Mouse (Mus musculus) E14TG2a.4 (cell line): ENCODE results near the gene Map7.

Source experiments
- H3K27me3 ChIP-seq: 2 replicates; pipeline ENCODE4 v1.6.1; 2014; ENCODE audit warnings: low read length, control low read depth; ENCODE audit not compliant: insufficient read depth
- H3K36me3 ChIP-seq: 2 replicates; pipeline ENCODE4 v1.6.1; 2014; ENCODE audit warnings: low read length, control low read depth; ENCODE audit not compliant: insufficient read depth
- H3K4me1 ChIP-seq: replicated peaks from 2 replicates; pipeline ENCODE4 v1.6.1; 2014; ENCODE audit warnings: low read depth, low read length, control low read depth
- H3K4me3 ChIP-seq: replicated peaks from 2 replicates; pipeline ENCODE4 v1.5.1; 2014; ENCODE audit warnings: mild to moderate bottlenecking, low read length
- H3K9me3 ChIP-seq: 2 replicates; pipeline ENCODE4 v1.6.1; 2014; ENCODE audit warnings: low read length, control low read depth
- CTCF ChIP-seq: conservative IDR thresholded peaks from 2 replicates; pipeline ENCODE4 v1.5.1; 2014; ENCODE audit warnings: low read length
- NANOG ChIP-seq: IDR thresholded peaks from 2 replicates; pipeline ENCODE4 v1.6.1; 2014; ENCODE audit warnings: borderline replicate concordance, low read length, mixed read lengths
- POU5F1 ChIP-seq: IDR thresholded peaks from 2 replicates; pipeline ENCODE4 v1.6.1; 2014; ENCODE audit warnings: low read length, borderline replicate concordance

The Map7 gene

GRCm38 (mm10) chr10:20222011-20222410 is 73.7 kb downstream of the Map7 start:
- Histone ChIP-seq H3K9me3 (no peaks in the 10 kb centered on the region), H3K4me1 (peaks cover 81% of the 10 kb centered on the region)
- no peak for TF ChIP-seq NANOG
- no peak for TF ChIP-seq CTCF
- TF ChIP-seq POU5F1: no peak

DNA sequence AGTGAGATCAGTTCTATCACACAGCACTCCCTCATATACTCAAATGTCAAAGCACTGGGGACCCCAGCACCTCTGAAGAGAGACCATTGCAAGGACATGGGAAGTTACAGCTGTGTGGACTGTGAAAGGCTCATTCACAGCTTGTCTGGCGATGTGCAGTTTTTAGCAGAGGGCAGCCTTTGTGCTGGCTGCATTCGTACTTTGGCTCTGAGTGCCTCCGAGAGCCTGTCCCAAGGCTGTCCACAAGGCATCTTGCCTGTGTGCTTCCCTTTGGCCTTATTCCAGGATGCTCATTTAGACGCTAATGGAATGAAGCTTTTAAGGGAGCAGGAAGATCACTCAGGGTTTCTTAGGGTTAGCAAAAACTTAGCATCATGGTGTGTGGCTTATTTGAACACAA is 78.5 kb downstream of the Map7 start:
- H3K27me3 ChIP-seq: no peaks in the 10 kb centered on the region
- peaks cover 53% of the 10 kb centered on the region for H3K4me1 ChIP-seq
- no peak overlapping the region for H3K4me3 ChIP-seq
- H3K9me3 ChIP-seq: no peaks in the 10 kb centered on the region
- TF ChIP-seq POU5F1 (no peak), NANOG (no peak)
- H3K36me3 ChIP-seq: peaks cover 11% of the 10 kb centered on the region

More at GRCm38 (mm10) chr10:20222011-20222410, 73.7 kb downstream of the Map7 start:
- Histone ChIP-seq H3K4me3 (no peak overlapping the region), H3K27me3 (no peaks in the 10 kb centered on the region), H3K36me3 (peaks cover 10% of the 10 kb centered on the region; the same call in 1 of the 2 replicates)

GRCm38 (mm10) chr10:20230026-20230425 is 81.8 kb downstream of the Map7 start:
- TF ChIP-seq POU5F1 (no peak), CTCF (no peak), NANOG (no peak)
- H3K4me3 ChIP-seq: no peak overlapping the region
- no peaks in the 10 kb centered on the region for H3K27me3 ChIP-seq
- H3K36me3 ChIP-seq: peaks cover 40% of the 10 kb centered on the region
- no peaks in the 10 kb centered on the region for H3K9me3 ChIP-seq
- peaks cover 34% of the 10 kb centered on the region for H3K4me1 ChIP-seq

DNA sequence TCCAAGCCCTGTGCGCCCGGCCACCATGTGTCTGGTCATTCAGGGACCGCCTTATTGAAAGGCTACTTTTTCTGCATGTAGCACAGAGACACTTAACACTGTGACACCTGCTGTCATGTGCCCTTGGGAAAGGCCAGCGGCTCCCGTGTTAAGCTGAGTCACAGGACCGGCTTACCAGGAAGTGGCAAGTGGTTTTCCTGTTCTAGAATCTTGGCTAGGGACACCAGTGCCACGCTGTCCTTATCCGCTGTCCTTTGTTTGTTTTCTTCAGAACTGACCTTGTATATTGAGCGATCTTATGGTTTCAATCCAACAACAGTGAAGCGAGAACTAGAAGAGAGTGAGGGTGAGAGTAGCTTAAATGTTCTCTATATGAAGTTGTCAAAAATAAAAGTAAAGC is 85.2 kb downstream of the Map7 start:
- no peaks in the 10 kb centered on the region for H3K9me3 ChIP-seq
- TF ChIP-seq NANOG: no peak

DNA sequence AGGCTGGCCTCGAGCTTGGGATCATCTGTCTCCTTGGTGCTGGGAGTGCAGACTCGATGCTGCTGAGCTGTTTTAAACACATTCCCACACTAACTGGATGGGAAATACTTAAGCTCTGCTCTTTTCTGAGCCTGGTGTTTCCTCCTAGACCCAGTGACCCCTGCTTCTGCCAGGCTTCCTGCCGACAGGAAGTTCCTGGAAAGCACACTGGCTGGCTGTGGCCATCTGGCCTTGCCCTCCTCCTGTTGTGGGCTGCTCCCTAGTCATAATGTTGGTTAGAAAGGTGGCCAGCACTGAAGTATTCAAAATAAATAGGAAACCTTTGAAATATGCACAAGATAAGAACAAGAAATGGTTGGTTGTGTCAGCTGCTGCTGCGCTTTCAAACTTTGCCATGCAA is 86.2 kb downstream of the Map7 start:
- H3K36me3 ChIP-seq: peaks cover 64% of the 10 kb centered on the region
- no peaks in the 10 kb centered on the region for H3K27me3 ChIP-seq
- H3K9me3 ChIP-seq: no peaks in the 10 kb centered on the region
- TF ChIP-seq NANOG: no peak
- no peak for TF ChIP-seq CTCF
- TF ChIP-seq POU5F1: no peak
- H3K4me1 ChIP-seq: peaks cover 8% of the 10 kb centered on the region
- H3K4me3 ChIP-seq: no peak overlapping the region

More for the DNA sequence above, 85.2 kb downstream of the Map7 start:
- H3K27me3 ChIP-seq: no peaks in the 10 kb centered on the region
- peaks cover 63% of the 10 kb centered on the region for H3K36me3 ChIP-seq
- peaks cover 8% of the 10 kb centered on the region for H3K4me1 ChIP-seq
- no peak overlapping the region for H3K4me3 ChIP-seq

GRCm38 (mm10) chr10:20235656-20236055 is 87.4 kb downstream of the Map7 start:
- Histone ChIP-seq H3K27me3 (no peaks in the 10 kb centered on the region), H3K9me3 (no peaks in the 10 kb centered on the region), H3K4me3 (no peak overlapping the region), H3K4me1 (no peaks in the 10 kb centered on the region), H3K36me3 (peaks cover 64% of the 10 kb centered on the region)
- no peak for TF ChIP-seq POU5F1
- no peak for TF ChIP-seq CTCF
- no peak for TF ChIP-seq NANOG

DNA sequence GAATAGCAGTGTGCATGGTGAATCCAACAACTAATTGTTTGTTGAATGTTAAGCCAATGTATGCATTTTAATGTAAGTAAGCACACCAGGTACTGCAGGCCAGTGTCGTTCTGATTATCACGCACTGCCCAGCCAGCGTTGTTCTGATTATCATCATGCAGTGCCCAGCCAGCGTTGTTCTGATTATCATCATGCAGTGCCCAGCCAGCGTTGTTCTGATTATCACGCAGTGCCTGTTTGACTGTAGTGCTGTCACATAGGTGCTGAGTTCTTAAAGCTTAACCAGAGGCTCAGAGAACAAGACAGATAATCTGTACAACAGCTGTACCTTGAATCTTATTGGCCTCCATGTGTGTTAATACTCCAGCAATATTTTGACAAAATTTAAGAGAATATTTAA is 88.0 kb downstream of the Map7 start:
- Histone ChIP-seq H3K9me3 (no peaks in the 10 kb centered on the region), H3K4me3 (no peak overlapping the region), H3K36me3 (peaks cover 64% of the 10 kb centered on the region), H3K27me3 (no peaks in the 10 kb centered on the region), H3K4me1 (no peaks in the 10 kb centered on the region)
- no peak for TF ChIP-seq CTCF
- no peak for TF ChIP-seq POU5F1
- no peak for TF ChIP-seq NANOG

- Histone ChIP-seq H3K36me3 (peaks cover 51% of the 10 kb centered on the region), H3K27me3 (no peaks in the 10 kb centered on the region), H3K9me3 (no peaks in the 10 kb centered on the region), H3K4me1 (peaks cover 11% of the 10 kb centered on the region), H3K4me3 (no peak overlapping the region)
- TF ChIP-seq POU5F1 (no peak), NANOG (no peak), CTCF (no peak)
Observed at GRCm38 (mm10) chr10:20238281-20238680, 90.0 kb downstream of the Map7 start.

DNA sequence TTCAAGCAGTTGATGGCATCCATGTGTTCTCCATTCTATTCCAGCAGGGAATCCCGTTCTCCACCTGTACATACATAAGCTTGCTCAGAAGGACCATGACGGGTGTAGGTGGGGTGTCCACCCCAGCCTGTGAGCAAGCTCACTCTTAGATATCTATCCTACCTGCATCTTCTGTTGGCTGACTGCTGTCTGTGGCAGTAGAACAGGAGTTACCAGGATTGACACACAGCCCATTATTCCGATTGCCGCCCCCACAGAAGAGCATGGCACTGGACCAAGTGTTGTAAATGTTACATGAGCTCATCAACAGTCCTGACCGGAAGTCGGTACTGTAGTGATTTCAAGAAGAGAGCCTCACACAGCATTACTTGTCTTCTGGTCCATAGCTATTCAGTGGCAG is 92.6 kb downstream of the Map7 start:
- no peak overlapping the region for H3K4me3 ChIP-seq
- H3K9me3 ChIP-seq: no peaks in the 10 kb centered on the region
- no peaks in the 10 kb centered on the region for H3K27me3 ChIP-seq
- TF ChIP-seq POU5F1: no peak
- no peak for TF ChIP-seq CTCF
- TF ChIP-seq NANOG: no peak
- H3K36me3 ChIP-seq: peaks cover 41% of the 10 kb centered on the region
- peaks cover 21% of the 10 kb centered on the region for H3K4me1 ChIP-seq
